Mouse (Mus musculus): Measurements from ENCODE around the gene Znrf3. TPM values are rescaled to one million over a fixed set of nuclear protein-coding genes. Genes with fewer than 3 reads are reported as not detected.
A peak's percentile ranks its signal among the peaks of the same experiment; 100 is the strongest.
"Not testable (repeated sequence)": the region's sequence is repeated elsewhere in the genome, so short reads cannot be mapped to it uniquely, and the experiment has no call there.

Gene Znrf3
- 6.8 and 8.2 TPM in 2 replicates for polyA plus RNA-seq (2012; rRNA removed)

- peak; percentile 72 to 96 for DNase-seq (ENCODE audit: extremely low spot score in 1 of 2, low spot score in 1 of 2)
These were observed at the start of gene Znrf3 for GRCm38 (mm10) chr11:5444599-5445451. Gene Znrf3, minus strand, starts transcription at chr11:5444847.

- no peak for DNase-seq (ENCODE audit: extremely low spot score in 1 of 2, low spot score in 1 of 2)
These were observed 49.2 kb upstream of the Znrf3 start for GRCm38 (mm10) chr11:5493869-5494268.

GRCm38 (mm10) chr11:5491912-5492311 lies 47.3 kb upstream of the Znrf3 start:
- DNase-seq (ENCODE audit: extremely low spot score in 1 of 2, low spot score in 1 of 2), result no peak

GRCm38 (mm10) chr11:5490989-5491656 lies 46.5 kb upstream of the Znrf3 start:
- DNase-seq (ENCODE audit: extremely low spot score in 1 of 2, low spot score in 1 of 2), result no peak

- not testable (repeated sequence) for DNase-seq (ENCODE audit: extremely low spot score in 1 of 2, low spot score in 1 of 2)
These were observed 44.8 kb upstream of the Znrf3 start for GRCm38 (mm10) chr11:5489433-5489832.

GRCm38 (mm10) chr11:5485193-5486011 lies 40.8 kb upstream of the Znrf3 start:
- DNase-seq (ENCODE audit: extremely low spot score in 1 of 2, low spot score in 1 of 2), result peak; percentile 56 to 93

- no peak for DNase-seq (ENCODE audit: extremely low spot score in 1 of 2, low spot score in 1 of 2)
These were observed 37.9 kb upstream of the Znrf3 start for GRCm38 (mm10) chr11:5482581-5482980.

GRCm38 (mm10) chr11:5478831-5479230 lies 34.2 kb upstream of the Znrf3 start:
- no peak for DNase-seq (ENCODE audit: extremely low spot score in 1 of 2, low spot score in 1 of 2)

GRCm38 (mm10) chr11:5478193-5478592 lies 33.5 kb upstream of the Znrf3 start:
- no peak for DNase-seq (ENCODE audit: extremely low spot score in 1 of 2, low spot score in 1 of 2)

GRCm38 (mm10) chr11:5476806-5477205 lies 32.2 kb upstream of the Znrf3 start:
- no peak for DNase-seq (ENCODE audit: extremely low spot score in 1 of 2, low spot score in 1 of 2)

GRCm38 (mm10) chr11:5475556-5476118 lies 31.0 kb upstream of the Znrf3 start:
- not testable (repeated sequence) for DNase-seq (ENCODE audit: extremely low spot score in 1 of 2, low spot score in 1 of 2)

- DNase-seq (ENCODE audit: extremely low spot score in 1 of 2, low spot score in 1 of 2), result peak; percentile 28 to 89
These were observed 29.5 kb upstream of the Znrf3 start for GRCm38 (mm10) chr11:5474130-5474529.

- DNase-seq (ENCODE audit: extremely low spot score in 1 of 2, low spot score in 1 of 2), result no peak
These were observed 25.4 kb upstream of the Znrf3 start for GRCm38 (mm10) chr11:5470055-5470454.

GRCm38 (mm10) chr11:5469084-5469483 lies 24.4 kb upstream of the Znrf3 start:
- DNase-seq (ENCODE audit: extremely low spot score in 1 of 2, low spot score in 1 of 2), result peak in 1 of 2 experiments; percentile 45

GRCm38 (mm10) chr11:5468471-5468870 lies 23.8 kb upstream of the Znrf3 start:
- no peak for DNase-seq (ENCODE audit: extremely low spot score in 1 of 2, low spot score in 1 of 2)

GRCm38 (mm10) chr11:5451923-5452322 lies 7.3 kb upstream of the Znrf3 start:
- DNase-seq (ENCODE audit: extremely low spot score in 1 of 2, low spot score in 1 of 2), result no peak

- no peak for DNase-seq (ENCODE audit: extremely low spot score in 1 of 2, low spot score in 1 of 2)
These were observed 6.7 kb upstream of the Znrf3 start for GRCm38 (mm10) chr11:5451341-5451740.

- DNase-seq (ENCODE audit: extremely low spot score in 1 of 2, low spot score in 1 of 2), result no peak
These were observed 6.1 kb upstream of the Znrf3 start for GRCm38 (mm10) chr11:5450701-5451100.

GRCm38 (mm10) chr11:5445452-5445953 lies 856 bp upstream of the Znrf3 start:
- DNase-seq (ENCODE audit: extremely low spot score in 1 of 2, low spot score in 1 of 2), result no peak

- DNase-seq (ENCODE audit: extremely low spot score in 1 of 2, low spot score in 1 of 2), result no peak
These were observed 431 bp downstream of the Znrf3 start for GRCm38 (mm10) chr11:5444234-5444598.

Data from frontal cortex, adult 2 months (tissue).